Mouse (Mus musculus) liver, embryonic 12.5 days (tissue): Measurements from ENCODE around the gene Tas2r121. TPM values are rescaled to one million over a fixed set of nuclear protein-coding genes. Genes with fewer than 3 reads are reported as not detected.
"Not testable (repeated sequence)": the region's sequence is repeated elsewhere in the genome, so short reads cannot be mapped to it uniquely, and the experiment has no call there.

Experiments used
- ATAC-seq: fragments of 200-750 bp; cut with Nextera tagmentation; 2 replicates; pipeline ENCODE4 v1.8.0; 2017; ENCODE audit warnings: moderate number of reproducible peaks, mild to moderate bottlenecking, moderate library complexity
- H3K27ac ChIP-seq: fragments of 300-500 bp; sonication (generic); 2 replicates; pipeline ENCODE4 v1.5.1; 2016; ENCODE audit warnings: mild to moderate bottlenecking
- H3K27me3 ChIP-seq: fragments of 300-500 bp; sonication (generic); replicated peaks from 2 replicates; pipeline ENCODE4 v1.6.1; 2016; ENCODE audit warnings: mild to moderate bottlenecking, moderate library complexity
- H3K36me3 ChIP-seq: fragments of 300-500 bp; sonication (generic); 2 replicates; pipeline ENCODE4 v1.6.1; 2016; ENCODE audit warnings: mild to moderate bottlenecking, moderate library complexity
- H3K4me1 ChIP-seq: fragments of 300-500 bp; sonication (generic); 2 replicates; pipeline ENCODE4 v1.6.1; 2016
- H3K4me2 ChIP-seq: fragments of 300-500 bp; sonication (generic); 2 replicates; pipeline ENCODE4 v1.6.1; 2016; ENCODE audit warnings: mild to moderate bottlenecking, moderate library complexity
- H3K4me3 ChIP-seq: fragments of 300-500 bp; sonication (generic); 2 replicates; pipeline ENCODE4 v1.5.1; 2016; ENCODE audit warnings: mild to moderate bottlenecking, moderate library complexity
- H3K9ac ChIP-seq: fragments of 300-500 bp; sonication (generic); 2 replicates; pipeline ENCODE4 v1.6.1; 2016; ENCODE audit warnings: mild to moderate bottlenecking, moderate library complexity
- H3K9me3 ChIP-seq: fragments of 300-500 bp; sonication (generic); replicated peaks from 2 replicates; pipeline ENCODE4 v1.6.1; 2016; ENCODE audit warnings: mild to moderate bottlenecking, moderate library complexity
- WGBS: fragments of 180-500 bp; shearing (Covaris S2); methylation state at CpG from one replicate; pipeline ENCODE4 v1.1.7; 2016; ENCODE audit not compliant: insufficient replicate concordance; 5-methylcytosine and 5-hydroxymethylcytosine counted together
- polyA plus RNA-seq: library from polyadenylated mRNA; unstranded; fragments of >200 nt; fragmentation: Nextera tagmentation; extraction: Ambion mirVana; gene quantifications from 2 replicates; pipeline ENCODE4 v1.2.1, GENCODE M21; 2016

Tas2r121 gene
- polyA plus RNA-seq: not detected in 2 replicates

DNA sequence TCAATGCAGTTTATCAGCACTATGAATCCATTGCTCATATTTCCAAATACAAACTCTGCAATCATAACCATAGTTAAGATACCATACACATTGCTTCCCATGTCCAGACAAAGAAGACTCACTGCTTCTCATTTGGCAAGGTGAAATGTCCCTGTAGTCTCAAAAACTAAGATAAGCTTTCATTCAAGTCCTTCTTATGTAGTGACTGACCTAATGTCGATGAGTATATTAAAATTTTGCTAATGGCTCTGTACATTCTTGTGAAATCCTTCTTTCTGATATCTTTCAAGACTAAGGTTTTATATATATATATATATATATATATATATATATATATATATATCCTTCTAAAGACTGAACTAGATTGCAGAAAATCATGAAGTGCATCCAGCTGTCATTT is at the start of gene Tas2r121:
Tas2r121 (minus strand) TSS at position 101 of the 400 bp plus-strand sequence.
- H3K4me1 ChIP-seq: no peaks in the 10 kb centered on the region
- no peak within 1 kb of the TSS for H3K4me3 ChIP-seq
- H3K9ac ChIP-seq: no peak within 1 kb of the TSS
- WGBS: 37% methylated on average over 1 of the region's 1 CpGs
- ATAC-seq: no peak
- no peaks in the 10 kb centered on the region for H3K36me3 ChIP-seq
- H3K27ac ChIP-seq: no peak within 1 kb of the TSS
- H3K27me3 ChIP-seq: no peaks in the 10 kb centered on the region
- no peak within 1 kb of the TSS for H3K4me2 ChIP-seq
- no peaks in the 10 kb centered on the region for H3K9me3 ChIP-seq

DNA sequence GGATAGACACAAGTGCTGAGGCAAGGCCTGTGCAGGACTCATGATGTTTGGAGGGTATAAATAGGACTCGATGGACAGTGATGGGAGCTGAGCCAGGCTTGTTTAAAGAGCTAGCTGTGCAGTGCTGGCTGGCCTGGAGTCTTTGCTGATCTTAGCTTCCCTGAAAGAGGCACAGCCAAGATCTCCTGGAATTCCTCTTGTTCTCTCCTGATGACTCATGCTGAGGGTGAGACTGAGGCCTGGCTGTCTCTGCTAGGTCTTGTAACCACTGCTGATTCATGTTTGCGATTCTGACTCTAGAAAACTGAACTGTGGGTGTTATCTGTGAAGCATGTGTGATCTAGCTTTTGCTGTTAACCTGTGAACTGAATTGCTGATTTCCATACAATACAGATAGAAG is 49.4 kb upstream of the Tas2r121 start:
- no peaks in the 10 kb centered on the region for H3K36me3 ChIP-seq
- H3K27me3 ChIP-seq: no peaks in the 10 kb centered on the region
- H3K4me1 ChIP-seq: no peaks in the 10 kb centered on the region
- H3K9me3 ChIP-seq: no peaks in the 10 kb centered on the region
- H3K9ac ChIP-seq: no peak overlapping the region
- no peak overlapping the region for H3K27ac ChIP-seq
- no peak overlapping the region for H3K4me3 ChIP-seq
- H3K4me2 ChIP-seq: no peak overlapping the region
- ATAC-seq: no peak
- WGBS: 62% methylated on average over 2 of the region's 2 CpGs

DNA sequence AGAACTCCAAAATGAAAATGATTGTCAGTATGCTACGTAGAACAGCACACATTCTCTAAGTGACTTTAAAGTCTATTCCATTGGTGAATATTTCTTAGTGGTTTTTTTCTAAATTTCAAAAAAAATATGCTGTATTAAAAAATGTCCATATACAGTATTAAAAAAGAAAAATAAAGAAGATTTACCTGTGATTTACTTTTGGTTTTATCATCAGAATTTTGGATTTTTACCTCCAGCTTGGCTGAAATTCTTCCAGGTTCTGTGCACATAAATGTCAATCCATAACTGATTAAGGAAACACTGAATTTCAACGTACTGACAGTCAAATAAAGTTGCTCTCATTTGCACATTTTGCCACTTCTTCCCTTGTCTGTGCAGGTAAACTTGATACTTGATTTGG is 37.1 kb upstream of the Tas2r121 start, which contains the start of gene Tas2r115:
Tas2r115 (minus strand) TSS at position 101 of the 400 bp plus-strand sequence.
- Histone ChIP-seq H3K9ac (no peak within 1 kb of the TSS), H3K27me3 (no peaks in the 10 kb centered on the region), H3K4me3 (no peak within 1 kb of the TSS), H3K9me3 (no peaks in the 10 kb centered on the region), H3K27ac (no peak within 1 kb of the TSS), H3K4me2 (no peak within 1 kb of the TSS), H3K4me1 (no peaks in the 10 kb centered on the region), H3K36me3 (no peaks in the 10 kb centered on the region)
- WGBS: 55% methylated on average over 2 of the region's 2 CpGs
- no peak for ATAC-seq

DNA sequence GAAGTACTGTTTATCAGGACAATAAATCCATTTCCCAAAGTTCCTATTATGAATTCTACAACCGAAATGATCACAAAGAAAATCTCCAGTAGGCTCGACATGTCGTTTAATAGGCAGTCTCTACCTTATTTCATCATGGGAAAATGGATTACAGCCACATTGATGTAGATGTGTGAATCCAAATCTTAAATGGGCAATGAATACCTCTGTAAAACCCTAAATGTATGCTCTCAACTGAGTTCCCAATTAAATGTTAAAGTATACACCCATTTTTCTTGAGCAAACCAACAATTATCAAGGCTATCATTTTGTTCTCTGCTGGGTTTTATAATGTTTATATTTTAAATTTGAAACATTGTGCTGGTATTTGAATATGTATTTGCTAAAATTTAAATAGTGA is 11.0 kb upstream of the Tas2r121 start, which contains the start of gene Tas2r122:
Tas2r122 (minus strand) TSS at position 101 of the 400 bp plus-strand sequence.
- H3K9ac ChIP-seq: no peak within 1 kb of the TSS
- no peaks in the 10 kb centered on the region for H3K4me1 ChIP-seq
- no peak for ATAC-seq
- H3K27me3 ChIP-seq: no peaks in the 10 kb centered on the region
- no peak within 1 kb of the TSS for H3K4me3 ChIP-seq
- H3K27ac ChIP-seq: no peak within 1 kb of the TSS
- no peak within 1 kb of the TSS for H3K4me2 ChIP-seq
- WGBS: 62% methylated on average over 3 of the region's 3 CpGs
- H3K9me3 ChIP-seq: no peaks in the 10 kb centered on the region; the same call in 1 of the 2 replicates
- H3K36me3 ChIP-seq: no peaks in the 10 kb centered on the region

DNA sequence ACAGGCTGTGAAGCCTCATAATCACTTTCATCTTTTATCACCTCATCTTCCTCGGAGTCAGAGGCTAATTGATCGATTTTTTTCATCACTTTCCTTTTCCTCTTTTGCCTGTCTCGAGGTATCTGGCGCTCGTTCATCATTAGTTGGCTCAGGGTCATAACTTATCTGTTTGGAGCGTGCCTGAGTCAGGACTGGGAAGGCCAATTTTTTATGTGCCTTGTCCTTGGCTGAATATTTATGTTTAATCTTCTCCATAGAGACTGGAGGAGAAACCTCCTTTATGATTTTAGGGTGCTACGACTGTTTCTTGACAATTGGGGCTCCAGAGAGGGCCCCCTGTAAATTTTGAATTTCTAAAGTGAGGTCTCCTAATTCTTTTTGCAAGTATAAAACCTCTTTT is 9.2 kb downstream of the Tas2r121 start:
- H3K4me3 ChIP-seq, ATAC-seq, H3K4me1 ChIP-seq, H3K27ac ChIP-seq, H3K9me3 ChIP-seq, H3K4me2 ChIP-seq, H3K27me3 ChIP-seq, H3K36me3 ChIP-seq, H3K9ac ChIP-seq: not testable (repeated sequence)
- WGBS: 70% methylated on average over 7 of the region's 7 CpGs

DNA sequence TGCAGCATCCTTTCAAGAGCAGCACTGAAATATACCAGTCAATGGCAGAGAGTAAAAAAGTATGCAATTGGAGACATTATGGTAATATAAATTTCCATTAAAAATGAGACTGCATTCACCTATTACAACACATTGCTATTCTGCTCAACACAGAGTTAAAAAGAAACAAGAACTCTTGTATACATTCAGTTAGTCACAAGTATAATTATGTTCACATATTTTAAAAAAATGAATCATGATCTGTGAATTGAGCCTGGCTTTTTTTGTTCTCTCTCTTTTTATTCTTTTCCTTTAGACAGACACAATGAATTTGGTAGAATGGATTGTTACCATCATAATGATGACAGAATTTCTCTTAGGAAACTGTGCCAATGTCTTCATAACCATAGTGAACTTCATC is 44.2 kb downstream of the Tas2r121 start, which contains the start of gene Tas2r120:
Tas2r120 (plus strand) TSS at position 301 of the 400 bp plus-strand sequence.
- H3K4me2 ChIP-seq: no peak within 1 kb of the TSS
- H3K36me3 ChIP-seq: no peaks in the 10 kb centered on the region
- no peaks in the 10 kb centered on the region for H3K27me3 ChIP-seq
- no peaks in the 10 kb centered on the region for H3K4me1 ChIP-seq
- H3K4me3 ChIP-seq: no peak within 1 kb of the TSS
- no peak within 1 kb of the TSS for H3K27ac ChIP-seq
- H3K9me3 ChIP-seq: no peaks in the 10 kb centered on the region
- H3K9ac ChIP-seq: no peak within 1 kb of the TSS
- no peak for ATAC-seq

DNA sequence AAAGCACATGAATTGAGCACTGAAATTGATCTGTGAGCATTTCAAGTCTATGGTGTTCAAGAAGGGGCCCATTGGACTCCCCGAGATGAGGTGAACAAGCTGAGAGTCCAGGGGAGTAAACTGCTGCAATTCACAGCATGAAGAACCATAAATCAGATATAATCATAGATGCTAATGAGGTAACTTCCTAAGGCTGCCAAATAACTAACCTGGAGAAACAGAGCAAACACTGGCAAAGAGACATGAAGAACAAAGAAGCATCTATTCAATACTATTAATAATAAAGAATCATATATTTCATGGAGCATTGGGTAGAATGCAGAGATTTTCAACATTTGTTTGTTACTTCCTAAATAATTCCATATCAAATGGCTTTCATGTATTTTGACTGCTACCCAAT is 49.4 kb downstream of the Tas2r121 start, which contains the start of gene A630073D07Rik:
A630073D07Rik (minus strand) TSS at position 101 of the 400 bp plus-strand sequence.
- Histone ChIP-seq H3K27me3 (no peaks in the 10 kb centered on the region), H3K4me2 (no peak within 1 kb of the TSS), H3K27ac (no peak within 1 kb of the TSS), H3K4me1 (no peaks in the 10 kb centered on the region), H3K9me3 (no peaks in the 10 kb centered on the region), H3K36me3 (no peaks in the 10 kb centered on the region), H3K9ac (no peak within 1 kb of the TSS), H3K4me3 (no peak within 1 kb of the TSS)
- WGBS: 73% methylated on average over 1 of the region's 1 CpGs
- no peak for ATAC-seq

Other genes with a start within 250 kb of the Tas2r121 start
- not detected in 2 replicates for gene Prh1, start 131.2 kb downstream of the Tas2r121 start, polyA plus RNA-seq
- gene Prp2, start 105.1 kb downstream of the Tas2r121 start, polyA plus RNA-seq: not detected in 2 replicates
- not detected in 2 replicates for gene A630073D07Rik, start 49.5 kb downstream of the Tas2r121 start, polyA plus RNA-seq
- gene Tas2r120, start 44.1 kb downstream of the Tas2r121 start, polyA plus RNA-seq: not detected in 2 replicates
- gene Tas2r122, start 10.9 kb upstream of the Tas2r121 start, polyA plus RNA-seq: not detected in 2 replicates
- not detected in 2 replicates for gene Tas2r115, start 37.0 kb upstream of the Tas2r121 start, polyA plus RNA-seq
- not detected in 2 replicates for gene Tas2r124, start 53.7 kb upstream of the Tas2r121 start, polyA plus RNA-seq
- gene Tas2r102, start 61.1 kb upstream of the Tas2r121 start, polyA plus RNA-seq: not detected in 2 replicates
- gene Tas2r136, start 77.2 kb upstream of the Tas2r121 start, polyA plus RNA-seq: not detected in 2 replicates
- not detected in 2 replicates for gene Tas2r117, start 101.8 kb upstream of the Tas2r121 start, polyA plus RNA-seq
- gene Tas2r123, start 146.1 kb upstream of the Tas2r121 start, polyA plus RNA-seq: not detected in 2 replicates
- not detected in 2 replicates for gene Tas2r116, start 154.4 kb upstream of the Tas2r121 start, polyA plus RNA-seq
- gene Tas2r110, start 167.0 kb upstream of the Tas2r121 start, polyA plus RNA-seq: not detected in 2 replicates
- gene Tas2r113, start 192.0 kb upstream of the Tas2r121 start, polyA plus RNA-seq: not detected in 2 replicates
- not detected in 2 replicates for gene Tas2r125, start 208.6 kb upstream of the Tas2r121 start, polyA plus RNA-seq